Mouse (Mus musculus): ENCODE measurements around the gene Eef1b2. TPM values are rescaled to one million over a fixed set of nuclear protein-coding genes. Genes with fewer than 3 reads are reported as not detected.
"Not testable (repeated sequence)": the region's sequence is repeated elsewhere in the genome, so short reads cannot be mapped to it uniquely, and the experiment has no call there.

Gene Eef1b2
- polyA plus RNA-seq, 1 experiment from 2014 or later = 499 TPM

DNA sequence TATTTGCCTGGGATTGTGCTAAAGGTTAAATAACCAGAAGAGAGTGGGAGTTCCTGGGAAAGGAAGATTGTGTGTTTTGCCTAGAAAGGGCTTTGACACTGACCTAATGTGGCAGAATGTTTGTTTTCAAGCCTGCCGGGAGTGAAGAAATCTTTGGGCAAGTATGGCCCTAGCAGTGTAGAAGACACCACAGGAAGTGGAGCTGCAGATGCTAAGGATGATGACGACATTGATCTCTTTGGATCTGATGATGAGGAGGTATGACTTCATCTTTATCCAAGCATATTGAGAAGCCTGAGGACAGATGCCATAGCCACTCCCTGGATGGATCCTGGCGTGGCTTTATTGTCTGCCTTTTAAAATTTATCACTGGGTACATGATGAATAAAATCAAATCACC, 1.7 kb downstream of the Eef1b2 start:
- no peak for ATAC-seq
- H3K4me2 ChIP-seq = peak overlapping the region; percentile 79
- WGBS = 78% methylated on average over 3 of the region's 3 CpGs
- peak overlapping the region; percentile 93 for H3K4me3 ChIP-seq
- H3K27ac ChIP-seq = no peak overlapping the region
- H3K27me3 ChIP-seq = no peaks in the 10 kb centered on the region
- H3K4me1 ChIP-seq = peaks cover 35% of the 10 kb centered on the region
- peaks cover 27% of the 10 kb centered on the region for H3K36me3 ChIP-seq (ENCODE audit: poor library complexity, severe bottlenecking)
- peak overlapping the region; percentile 96 for H3K9ac ChIP-seq
- no peaks in the 10 kb centered on the region for H3K9me3 ChIP-seq (replicated peaks)

DNA sequence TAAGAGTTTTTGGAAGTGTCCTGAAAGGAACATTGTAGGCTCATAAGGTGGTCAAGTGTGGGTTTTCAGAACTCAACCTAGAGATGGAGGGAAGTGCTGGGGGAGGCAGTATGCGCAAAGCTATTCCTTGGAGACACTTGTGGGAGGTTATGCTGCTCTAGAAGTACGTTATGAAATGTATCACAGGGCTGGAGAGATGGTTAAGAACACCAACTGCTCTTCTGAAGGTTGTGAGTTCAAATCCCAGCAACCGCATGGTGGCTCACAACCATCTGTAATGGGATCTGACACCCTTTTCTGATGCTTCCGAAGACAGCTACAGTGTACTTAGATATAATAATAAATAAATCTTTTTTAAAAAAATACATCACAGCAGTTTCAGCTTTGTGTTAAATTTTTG, 3.5 kb downstream of the Eef1b2 start:
- Histone ChIP-seq H3K4me2 (no peak overlapping the region), H3K27ac (no peak overlapping the region), H3K4me1 (peaks cover 29% of the 10 kb centered on the region), H3K9me3 (replicated peaks) (no peaks in the 10 kb centered on the region), H3K27me3 (no peaks in the 10 kb centered on the region), H3K36me3 (ENCODE audit: poor library complexity, severe bottlenecking) (peaks cover 27% of the 10 kb centered on the region), H3K4me3 (no peak overlapping the region), H3K9ac (no peak overlapping the region)
- 95% methylated on average over 4 of the region's 4 CpGs for WGBS
- no peak for ATAC-seq

DNA sequence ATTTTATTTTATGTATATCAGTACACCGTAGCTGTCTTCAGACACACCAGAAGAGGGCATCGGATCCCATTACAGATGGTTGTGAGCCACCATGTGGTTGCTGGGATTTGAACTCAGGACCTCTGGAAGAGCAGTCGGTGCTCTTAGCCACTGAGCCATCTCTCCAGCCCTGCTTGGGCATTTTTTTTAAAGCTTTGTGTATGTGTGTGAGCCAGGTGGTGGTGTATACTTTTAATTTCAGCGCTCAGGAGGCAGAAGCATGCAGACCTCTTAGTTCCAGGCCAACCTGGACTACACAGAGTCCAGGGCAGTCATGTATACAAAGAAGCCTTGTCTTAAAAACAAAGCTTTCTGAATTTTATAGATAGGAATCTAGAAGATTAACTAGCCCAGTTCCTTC, 4.0 kb downstream of the Eef1b2 start:
- Histone ChIP-seq H3K4me1 (peaks cover 25% of the 10 kb centered on the region), H3K36me3 (ENCODE audit: poor library complexity, severe bottlenecking) (peaks cover 27% of the 10 kb centered on the region)
- not testable (repeated sequence) for H3K9ac ChIP-seq; ATAC-seq; H3K9me3 ChIP-seq (replicated peaks); H3K27me3 ChIP-seq; H3K4me2 ChIP-seq; H3K4me3 ChIP-seq; H3K27ac ChIP-seq
- 66% methylated on average over 4 of the region's 4 CpGs for WGBS

DNA sequence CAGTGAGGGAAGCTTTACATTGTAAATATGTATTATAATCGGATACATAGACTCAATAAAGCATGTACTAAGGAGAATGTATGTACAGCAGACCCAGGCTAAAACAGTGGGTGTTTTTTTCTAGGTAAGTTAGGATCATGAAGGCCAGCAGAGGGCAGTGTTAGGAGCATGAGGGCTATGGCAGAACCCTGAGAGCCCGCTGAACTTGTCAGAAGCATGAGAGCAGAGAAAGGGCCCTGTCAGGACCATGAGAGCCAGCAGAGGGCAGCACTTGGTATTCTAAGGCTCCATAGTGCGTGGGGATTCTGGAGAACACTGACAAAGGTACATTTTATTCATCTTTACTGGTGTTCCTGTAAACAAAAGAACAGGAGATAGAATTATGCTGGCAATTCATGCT, 4.4 kb downstream of the Eef1b2 start:
- no peak overlapping the region for H3K4me3 ChIP-seq
- peak overlapping the region; percentile 40; the same call in 1 of the 2 replicates for H3K27ac ChIP-seq
- H3K4me2 ChIP-seq = no peak overlapping the region
- peaks cover 21% of the 10 kb centered on the region for H3K4me1 ChIP-seq
- H3K36me3 ChIP-seq (ENCODE audit: poor library complexity, severe bottlenecking) = peaks cover 27% of the 10 kb centered on the region
- H3K9me3 ChIP-seq (replicated peaks) = no peaks in the 10 kb centered on the region
- peak; percentile 75 for ATAC-seq
- WGBS = 3% methylated on average over 3 of the region's 3 CpGs
- H3K27me3 ChIP-seq = no peaks in the 10 kb centered on the region
- H3K9ac ChIP-seq = no peak overlapping the region

DNA sequence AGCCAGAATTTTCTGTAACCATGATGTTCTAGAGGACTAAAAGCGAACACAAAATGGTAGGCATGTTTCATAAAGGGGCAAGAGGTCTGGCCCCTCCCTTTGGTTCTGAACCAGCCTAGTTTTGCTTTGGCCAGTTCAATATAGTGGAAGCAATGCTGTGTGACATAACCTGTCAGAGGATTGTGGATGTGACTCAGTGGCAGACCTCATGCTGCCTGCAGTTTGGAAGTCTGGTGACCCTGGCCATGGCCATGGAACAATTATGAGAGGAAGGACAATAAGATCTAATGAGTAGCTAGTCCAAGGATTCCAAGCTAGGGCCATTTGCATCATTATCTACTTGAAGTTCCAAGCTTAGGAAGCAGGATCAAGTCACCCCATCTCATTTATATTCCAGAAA, 4.9 kb downstream of the Eef1b2 start:
- no peaks in the 10 kb centered on the region for H3K27me3 ChIP-seq
- no peak for ATAC-seq
- H3K27ac ChIP-seq = peak overlapping the region; percentile 40; the same call in 1 of the 2 replicates
- 93% methylated on average over 1 of the region's 1 CpGs for WGBS
- H3K4me3 ChIP-seq = no peak overlapping the region
- H3K9me3 ChIP-seq (replicated peaks) = no peaks in the 10 kb centered on the region
- no peak overlapping the region for H3K9ac ChIP-seq
- H3K36me3 ChIP-seq (ENCODE audit: poor library complexity, severe bottlenecking) = peaks cover 27% of the 10 kb centered on the region
- peaks cover 21% of the 10 kb centered on the region for H3K4me1 ChIP-seq
- no peak overlapping the region for H3K4me2 ChIP-seq

DNA sequence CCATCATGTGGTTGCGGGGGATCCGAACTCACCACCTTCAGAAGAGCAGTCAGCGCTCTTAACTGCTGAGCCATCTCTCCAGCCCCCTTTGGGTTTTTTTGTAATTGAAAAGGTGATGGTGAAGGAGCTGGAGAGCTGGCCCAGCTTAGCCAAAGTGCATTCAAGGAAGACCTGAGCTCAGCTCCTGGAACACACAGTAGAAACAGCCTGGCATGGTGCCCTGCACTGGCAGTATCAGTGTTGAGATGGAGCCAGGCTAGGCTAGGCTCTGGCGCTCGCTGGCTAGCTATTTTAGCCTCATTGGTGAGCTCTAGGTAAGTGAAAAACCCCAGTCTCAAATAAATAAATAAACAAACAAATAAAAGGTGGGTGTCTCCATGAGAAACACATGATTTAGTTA, 5.6 kb downstream of the Eef1b2 start:
- no peak overlapping the region for H3K4me3 ChIP-seq
- H3K4me1 ChIP-seq = peaks cover 21% of the 10 kb centered on the region
- no peak overlapping the region for H3K4me2 ChIP-seq
- no peaks in the 10 kb centered on the region for H3K9me3 ChIP-seq (replicated peaks)
- no peak for ATAC-seq
- WGBS = 86% methylated on average over 5 of the region's 5 CpGs
- no peak overlapping the region for H3K27ac ChIP-seq
- H3K27me3 ChIP-seq = no peaks in the 10 kb centered on the region
- peaks cover 27% of the 10 kb centered on the region for H3K36me3 ChIP-seq (ENCODE audit: poor library complexity, severe bottlenecking)
- H3K9ac ChIP-seq = no peak overlapping the region

DNA sequence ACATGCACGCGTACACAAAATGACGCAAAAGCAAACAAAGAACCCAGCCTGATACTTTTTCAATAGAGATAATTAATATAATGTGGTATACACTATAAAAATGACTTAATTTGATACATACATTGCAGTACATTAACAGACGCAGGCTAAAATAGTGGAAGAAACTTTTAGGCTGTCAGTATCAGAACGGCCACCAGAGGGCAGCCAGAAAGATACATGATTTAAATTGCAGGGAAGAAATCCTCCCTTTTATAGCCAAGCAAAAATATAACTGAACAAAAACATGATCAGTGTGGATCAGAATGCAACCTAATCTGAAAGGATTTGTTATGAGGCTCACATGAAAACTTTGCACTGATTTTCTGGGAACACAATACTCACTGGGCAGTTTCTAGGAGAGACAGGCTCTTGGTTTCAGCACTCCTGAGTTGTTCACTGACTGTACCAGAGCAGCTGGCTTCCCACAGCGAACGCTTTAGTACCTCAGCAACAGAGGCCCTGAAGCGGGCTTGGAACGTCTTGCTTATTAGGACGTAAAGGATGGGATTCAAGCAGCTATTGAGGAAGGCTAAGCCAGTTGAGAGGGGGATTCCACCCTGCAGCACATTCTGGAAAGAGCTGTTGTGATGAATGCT, 6.1 kb downstream of the Eef1b2 start:
- Histone ChIP-seq H3K27ac (peak overlapping the region; percentile 35; the same call in 1 of the 2 replicates), H3K4me2 (no peak overlapping the region), H3K4me3 (no peak overlapping the region), H3K27me3 (no peaks in the 10 kb centered on the region), H3K4me1 (peaks cover 17% of the 10 kb centered on the region), H3K9me3 (replicated peaks) (no peaks in the 10 kb centered on the region), H3K36me3 (ENCODE audit: poor library complexity, severe bottlenecking) (peaks cover 27% of the 10 kb centered on the region), H3K9ac (no peak overlapping the region)
- ATAC-seq = no peak
- 56% methylated on average over 10 of the region's 10 CpGs for WGBS

DNA sequence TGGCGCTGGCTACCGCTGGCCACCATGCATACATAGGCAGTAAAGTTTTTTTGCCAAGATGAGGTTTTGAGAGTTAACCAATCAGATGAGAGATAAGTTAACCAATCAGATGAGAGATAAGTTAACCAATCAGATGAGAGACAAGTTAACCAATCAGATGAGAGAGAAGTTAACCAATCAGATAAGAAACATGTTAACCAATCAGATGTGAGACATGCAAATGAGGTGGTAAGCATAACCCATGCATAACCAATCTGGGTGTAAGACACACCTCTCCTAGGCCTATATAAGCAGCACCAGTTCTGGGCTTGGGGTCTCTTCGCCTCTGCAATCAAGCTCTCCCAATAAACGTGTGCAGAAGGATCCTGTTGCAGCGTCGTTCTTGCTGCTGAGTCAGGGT, 8.8 kb downstream of the Eef1b2 start:
- H3K36me3 ChIP-seq (ENCODE audit: poor library complexity, severe bottlenecking); H3K9ac ChIP-seq; H3K4me2 ChIP-seq; H3K4me3 ChIP-seq; H3K4me1 ChIP-seq; H3K27me3 ChIP-seq; ATAC-seq; H3K9me3 ChIP-seq (replicated peaks); H3K27ac ChIP-seq: not testable (repeated sequence)
- WGBS = 93% methylated on average over 6 of the region's 6 CpGs

DNA sequence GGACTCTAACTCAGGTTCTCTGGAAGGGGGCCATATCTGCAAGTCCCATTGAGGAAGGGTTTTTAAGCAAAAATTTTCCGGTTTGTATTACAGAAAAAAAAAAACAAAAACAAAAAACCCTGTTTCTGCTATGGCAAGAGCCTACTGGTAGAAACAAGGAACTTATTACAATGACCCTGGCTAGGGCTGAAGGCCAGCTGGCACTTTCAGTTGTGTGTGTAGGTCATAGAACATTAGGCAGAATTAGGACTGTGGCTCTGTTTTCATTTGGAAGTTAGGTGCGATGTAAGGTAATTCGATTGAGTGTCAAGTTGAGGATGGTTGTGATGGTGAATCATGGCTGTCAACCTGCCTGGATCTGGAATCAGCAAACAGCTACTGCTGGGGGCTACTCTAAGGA, 11.9 kb downstream of the Eef1b2 start:
- Histone ChIP-seq H3K27me3 (no peaks in the 10 kb centered on the region), H3K4me3 (no peak overlapping the region), H3K9me3 (replicated peaks) (no peaks in the 10 kb centered on the region), H3K9ac (no peak overlapping the region), H3K4me2 (no peak overlapping the region), H3K4me1 (no peaks in the 10 kb centered on the region), H3K36me3 (ENCODE audit: poor library complexity, severe bottlenecking) (no peaks in the 10 kb centered on the region), H3K27ac (no peak overlapping the region)
- WGBS = 97% methylated on average over 3 of the region's 3 CpGs
- no peak for ATAC-seq

DNA sequence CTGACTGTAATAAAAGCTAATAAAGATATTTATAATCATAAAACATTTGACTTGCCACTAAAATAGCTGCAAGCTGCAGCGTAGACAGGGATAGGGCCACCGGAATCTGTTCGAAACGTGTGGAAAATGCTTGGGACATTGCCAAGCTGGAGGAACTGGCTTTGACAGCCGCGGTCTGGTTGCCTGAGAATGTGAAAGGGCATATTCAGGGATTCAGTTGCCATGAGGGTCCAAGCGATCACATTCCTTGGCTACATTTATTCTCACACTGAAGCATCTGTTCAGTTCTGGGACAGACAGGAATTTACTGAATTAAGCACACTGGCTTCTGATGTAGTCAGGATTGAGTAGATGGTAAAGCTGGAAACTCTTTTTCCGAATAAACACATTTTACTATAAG, 14.2 kb downstream of the Eef1b2 start:
- no peaks in the 10 kb centered on the region for H3K9me3 ChIP-seq (replicated peaks)
- no peaks in the 10 kb centered on the region for H3K4me1 ChIP-seq
- H3K36me3 ChIP-seq (ENCODE audit: poor library complexity, severe bottlenecking) = no peaks in the 10 kb centered on the region
- H3K27ac ChIP-seq = no peak overlapping the region
- H3K4me2 ChIP-seq = no peak overlapping the region
- WGBS = 69% methylated on average over 8 of the region's 8 CpGs
- no peak overlapping the region for H3K9ac ChIP-seq
- H3K27me3 ChIP-seq = no peaks in the 10 kb centered on the region
- no peak for ATAC-seq
- no peak overlapping the region for H3K4me3 ChIP-seq

DNA sequence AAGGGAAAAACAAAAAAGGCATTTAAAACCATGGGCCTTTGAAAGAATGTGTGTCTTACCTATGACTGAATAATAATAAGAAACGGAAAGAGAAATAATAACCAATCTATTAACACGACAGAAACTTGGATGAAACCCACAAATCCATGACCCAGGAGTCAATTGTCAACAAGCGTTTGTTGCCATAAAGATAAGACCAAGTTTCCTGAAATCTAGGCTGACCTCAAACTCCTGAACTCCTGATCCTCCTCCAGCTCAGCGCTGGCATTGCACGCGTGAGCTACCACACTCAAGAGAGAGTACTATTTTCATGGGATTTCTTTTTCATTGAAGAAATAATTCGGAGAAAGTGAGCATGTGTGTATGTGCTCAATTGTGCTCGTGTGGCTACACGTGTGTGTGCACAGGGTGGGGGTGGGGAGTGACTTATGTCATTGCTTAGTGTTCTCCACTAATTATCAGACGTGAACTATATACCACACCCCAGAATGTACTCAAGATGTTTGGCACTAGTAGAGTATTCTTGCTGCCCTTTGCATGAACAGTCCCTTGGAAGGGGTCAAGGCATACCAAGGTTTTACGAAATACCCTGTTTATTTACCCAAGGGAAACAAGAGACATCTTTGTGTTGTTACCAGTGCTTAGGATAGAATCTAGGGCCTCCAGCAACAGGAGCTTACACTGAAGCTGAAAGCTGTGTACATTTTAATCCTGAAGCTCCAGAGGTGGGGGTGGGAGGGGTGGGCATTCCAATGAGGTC, 15.9 kb downstream of the Eef1b2 start:
- no peak overlapping the region for H3K9ac ChIP-seq
- H3K4me1 ChIP-seq = no peaks in the 10 kb centered on the region
- no peak overlapping the region for H3K4me3 ChIP-seq
- H3K9me3 ChIP-seq (replicated peaks) = no peaks in the 10 kb centered on the region
- H3K27me3 ChIP-seq = no peaks in the 10 kb centered on the region
- no peak overlapping the region for H3K27ac ChIP-seq
- H3K4me2 ChIP-seq = no peak overlapping the region
- no peaks in the 10 kb centered on the region for H3K36me3 ChIP-seq (ENCODE audit: poor library complexity, severe bottlenecking)
- WGBS = 92% methylated on average over 11 of the region's 11 CpGs
- no peak for ATAC-seq

DNA sequence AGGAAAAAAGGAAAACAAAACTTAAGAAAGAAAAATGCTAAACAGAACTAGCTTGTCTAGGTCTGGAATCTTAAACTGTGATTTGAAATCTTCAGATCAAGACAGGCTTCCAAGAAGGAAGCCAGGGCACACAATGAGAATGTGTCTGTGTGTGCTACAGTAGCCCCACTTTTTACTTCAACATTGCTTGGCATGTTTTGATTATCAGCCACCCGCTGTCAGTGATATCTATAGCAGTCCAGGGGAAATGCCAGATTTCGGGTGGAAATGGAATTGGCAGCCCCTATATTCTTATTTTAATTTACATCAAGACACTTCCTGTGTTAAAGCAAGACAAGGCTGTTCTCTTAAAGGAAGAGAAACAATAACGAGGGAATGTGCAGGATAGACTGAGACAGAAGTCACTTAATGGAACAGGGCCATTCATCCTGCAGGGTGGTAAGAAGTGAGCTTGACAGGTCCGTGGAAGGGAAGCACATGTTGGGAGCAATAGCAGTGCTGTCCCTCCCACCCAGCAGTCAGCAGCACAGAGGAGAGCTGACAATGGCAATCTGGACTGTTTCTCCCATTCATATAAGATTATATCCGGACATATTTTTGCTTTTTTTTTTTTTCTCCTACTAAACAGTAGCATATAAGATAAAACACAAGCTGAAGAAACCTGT, 19.4 kb downstream of the Eef1b2 start:
- H3K36me3 ChIP-seq (ENCODE audit: poor library complexity, severe bottlenecking) = no peaks in the 10 kb centered on the region
- no peaks in the 10 kb centered on the region for H3K27me3 ChIP-seq
- WGBS = 60% methylated on average over 5 of the region's 5 CpGs
- H3K9me3 ChIP-seq (replicated peaks) = peaks cover 9% of the 10 kb centered on the region
- H3K4me3 ChIP-seq = no peak overlapping the region
- H3K27ac ChIP-seq = no peak overlapping the region
- peak; percentile 51; the same call in 1 of the 2 replicates for ATAC-seq
- H3K4me1 ChIP-seq = no peaks in the 10 kb centered on the region
- H3K4me2 ChIP-seq = no peak overlapping the region
- no peak overlapping the region for H3K9ac ChIP-seq
